Mouse (Mus musculus): Measurements from ENCODE around the gene Rpl10a.

Rpl10a gene

GRCm38 (mm10) chr17:28328366-28328928 lies at the start of gene Rpl10a:
TSS of gene Rpl10a (plus strand) at chr17:28328471.
- peak; percentile 98 for DNase-seq (ENCODE audit: low spot score)

GRCm38 (mm10) chr17:28279236-28279635 lies 49.0 kb upstream of the Rpl10a start:
- DNase-seq (ENCODE audit: low spot score): no peak

GRCm38 (mm10) chr17:28279780-28280422 lies 48.4 kb upstream of the Rpl10a start:
- peak; percentile 51 for DNase-seq (ENCODE audit: low spot score)

GRCm38 (mm10) chr17:28280423-28280800 lies 47.9 kb upstream of the Rpl10a start:
- no peak for DNase-seq (ENCODE audit: low spot score)

GRCm38 (mm10) chr17:28280831-28281377 lies 47.4 kb upstream of the Rpl10a start:
- no peak for DNase-seq (ENCODE audit: low spot score)

GRCm38 (mm10) chr17:28281866-28282441 lies 46.3 kb upstream of the Rpl10a start:
- DNase-seq (ENCODE audit: low spot score): no peak

- no peak for DNase-seq (ENCODE audit: low spot score)
These were observed 45.1 kb upstream of the Rpl10a start for GRCm38 (mm10) chr17:28283199-28283598.

- no peak for DNase-seq (ENCODE audit: low spot score)
These were observed 42.1 kb upstream of the Rpl10a start for GRCm38 (mm10) chr17:28286133-28286532.

GRCm38 (mm10) chr17:28286964-28287363 lies 41.3 kb upstream of the Rpl10a start:
- DNase-seq (ENCODE audit: low spot score): no peak

- no peak for DNase-seq (ENCODE audit: low spot score)
These were observed 40.7 kb upstream of the Rpl10a start for GRCm38 (mm10) chr17:28287578-28287977.

- no peak for DNase-seq (ENCODE audit: low spot score)
These were observed 40.3 kb upstream of the Rpl10a start for GRCm38 (mm10) chr17:28287980-28288379.

GRCm38 (mm10) chr17:28290262-28290661 lies 38.0 kb upstream of the Rpl10a start:
- peak; percentile 53 for DNase-seq (ENCODE audit: low spot score)

GRCm38 (mm10) chr17:28290671-28291070 lies 37.6 kb upstream of the Rpl10a start:
- DNase-seq (ENCODE audit: low spot score): peak; percentile 53

GRCm38 (mm10) chr17:28291346-28291745 lies 36.9 kb upstream of the Rpl10a start:
- DNase-seq (ENCODE audit: low spot score): no peak

- DNase-seq (ENCODE audit: low spot score): no peak
These were observed 34.6 kb upstream of the Rpl10a start for GRCm38 (mm10) chr17:28293716-28294115.

GRCm38 (mm10) chr17:28294449-28295333 lies 33.6 kb upstream of the Rpl10a start:
- DNase-seq (ENCODE audit: low spot score): no peak

GRCm38 (mm10) chr17:28298888-28299287 lies 29.4 kb upstream of the Rpl10a start:
- DNase-seq (ENCODE audit: low spot score): no peak

- DNase-seq (ENCODE audit: low spot score): no peak
These were observed 28.5 kb upstream of the Rpl10a start for GRCm38 (mm10) chr17:28299669-28300320.

GRCm38 (mm10) chr17:28300323-28300722 lies 27.9 kb upstream of the Rpl10a start:
- peak; percentile 16 for DNase-seq (ENCODE audit: low spot score)

- DNase-seq (ENCODE audit: low spot score): no peak
These were observed 27.4 kb upstream of the Rpl10a start for GRCm38 (mm10) chr17:28300850-28301249.

- no peak for DNase-seq (ENCODE audit: low spot score)
These were observed 23.1 kb upstream of the Rpl10a start for GRCm38 (mm10) chr17:28305172-28305571.
